Mouse (Mus musculus) ES-E14 (cell line): ENCODE results near the gene Zfp367. TPM values are rescaled to one million over a fixed set of nuclear protein-coding genes. Genes with fewer than 3 reads are reported as not detected.

Experiments
- DNase-seq: peaks from one replicate; pipeline ENCODE4 v3.0.0-alpha.2; 2013; ENCODE audit warnings: low read depth, low spot score
- H3K27ac ChIP-seq: 2 replicates; pipeline ENCODE4 v1.5.1; 2012; ENCODE audit warnings: low read depth, mild to moderate bottlenecking, low read length, moderate library complexity, mixed read lengths; ENCODE audit not compliant: poor library complexity, insufficient read depth, severe bottlenecking
- H3K36me3 ChIP-seq: 2 replicates; pipeline ENCODE4 v1.6.1; 2012; ENCODE audit warnings: mild to moderate bottlenecking, low read length, moderate library complexity, mixed read lengths; ENCODE audit not compliant: control insufficient read depth, poor library complexity, insufficient read depth, severe bottlenecking
- H3K4me1 ChIP-seq, 2 experiments: fragments of 150-350 bp in 1 of 2; sonication (generic) in 1 of 2; 2 replicates each; pipeline ENCODE4 v1.6.1; 2012; ENCODE audit warnings: low read length in 2 of 2, mild to moderate bottlenecking in 1 of 2, mixed read lengths in 1 of 2; ENCODE audit not compliant: control insufficient read depth in 2 of 2, insufficient read depth in 2 of 2, poor library complexity in 1 of 2
- H3K4me3 ChIP-seq, 2 experiments: fragments of 150-350 bp in 1 of 2; sonication (generic) in 1 of 2; 2 replicates each; pipeline ENCODE4 v1.5.1; 2012; ENCODE audit warnings: low read length in 2 of 2, low read depth in 1 of 2, mild to moderate bottlenecking in 1 of 2, mixed read lengths in 1 of 2; ENCODE audit not compliant: insufficient read depth in 1 of 2, poor library complexity in 1 of 2, severe bottlenecking in 1 of 2
- H3K9ac ChIP-seq: 2 replicates; pipeline ENCODE4 v1.6.1; 2012; ENCODE audit warnings: low read depth, mild to moderate bottlenecking, low read length, mixed read lengths; ENCODE audit not compliant: poor library complexity, insufficient read depth, severe bottlenecking
- H3K9me3 ChIP-seq: fragments of 150-350 bp; sonication (generic); 2 replicates; pipeline ENCODE4 v1.6.1; 2012; ENCODE audit warnings: low read depth, mild to moderate bottlenecking, low read length; ENCODE audit not compliant: control insufficient read depth, insufficient read depth
- CHD2 ChIP-seq: IDR thresholded peaks from 2 replicates; pipeline ENCODE4 v1.6.1; 2014; ENCODE audit warnings: mild to moderate bottlenecking, low read depth, low read length, inconsistent platforms
- HCFC1 ChIP-seq: IDR thresholded peaks from 2 replicates; pipeline ENCODE4 v1.6.1; 2012; ENCODE audit warnings: low read length, inconsistent platforms, borderline replicate concordance; ENCODE audit not compliant: insufficient read depth
- MAFK ChIP-seq: IDR thresholded peaks from 2 replicates; pipeline ENCODE4 v1.6.1; 2014; ENCODE audit warnings: mild to moderate bottlenecking, low read depth, low read length, inconsistent platforms; ENCODE audit not compliant: insufficient read depth
- ZC3H11A ChIP-seq: IDR thresholded peaks from 2 replicates; pipeline ENCODE4 v1.6.1; 2012; ENCODE audit warnings: low read depth, mild to moderate bottlenecking, inconsistent platforms, low read length, borderline replicate concordance
- ZNF384 ChIP-seq: IDR thresholded peaks from 2 replicates; pipeline ENCODE4 v1.6.1; 2012; ENCODE audit warnings: low read depth, low read length, inconsistent platforms
- in situ Hi-C, 2 experiments: fragments of 600-800 bp; cut with MboI; formaldehyde crosslinking; loops; one replicate each; pipeline ENCODE4 v1.15.1; 2025; ENCODE audit warnings: low sequenced_read_pairs in 2 of 2, inconsistent platforms in 1 of 2; ENCODE audit not compliant: unreplicated experiment in 2 of 2
- total RNA-seq: library from RNA; depleted of rRNA; stranded (reverse); fragments of 300-350 nt; gene quantifications from 2 replicates; pipeline ENCODE4 v1.2.3, GENCODE M21; 2012; rRNA removed

Zfp367 gene
- total RNA-seq, 1 experiment: 18.0 TPM

DNA sequence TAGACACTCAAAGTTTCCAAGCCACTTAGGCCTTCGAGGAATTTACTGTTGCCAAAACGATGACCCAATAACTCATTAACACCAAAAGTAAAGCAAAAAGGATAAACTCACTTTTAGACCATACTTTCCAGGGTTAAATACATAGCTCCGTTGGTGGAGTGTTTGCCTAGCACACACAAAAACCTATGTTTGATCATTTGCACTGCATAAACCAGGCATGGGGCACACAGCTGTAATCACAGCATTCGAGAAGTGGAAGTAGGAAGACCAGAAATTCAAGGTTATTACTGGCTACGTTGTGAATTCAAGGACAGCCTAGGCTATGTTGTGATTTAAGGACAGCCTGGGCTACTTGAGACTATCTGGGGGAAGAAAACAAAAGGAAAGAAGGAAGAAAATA, 62.7 kb downstream of the Zfp367 start:
- Histone ChIP-seq H3K36me3 (no peaks in the 10 kb centered on the region), H3K4me3 (no peak overlapping the region), H3K27ac (no peak overlapping the region), H3K9ac (no peak overlapping the region), H3K4me1 (no peaks in the 10 kb centered on the region), H3K9me3 (no peaks in the 10 kb centered on the region)
- TF ChIP-seq CHD2 (no peak), MAFK (no peak)
- in situ Hi-C loops: no loop called here
- DNase-seq: no peak

GRCm38 (mm10) chr13:64089130-64089529, 63.9 kb downstream of the Zfp367 start, which contains the start of gene Hsd17b3:
TSS of gene Hsd17b3 (minus strand) at chr13:64089230.
- no peak within 1 kb of the TSS for H3K9ac ChIP-seq
- no peak for DNase-seq
- no peaks in the 10 kb centered on the region for H3K4me1 ChIP-seq
- no peaks in the 10 kb centered on the region for H3K9me3 ChIP-seq
- no peak within 1 kb of the TSS for H3K4me3 ChIP-seq
- TF ChIP-seq MAFK (no peak), ZC3H11A (no peak), HCFC1 (no peak), ZNF384 (no peak), CHD2 (no peak)
- H3K36me3 ChIP-seq: no peaks in the 10 kb centered on the region
- H3K27ac ChIP-seq: no peak within 1 kb of the TSS
- in situ Hi-C loops: no loop called here

DNA sequence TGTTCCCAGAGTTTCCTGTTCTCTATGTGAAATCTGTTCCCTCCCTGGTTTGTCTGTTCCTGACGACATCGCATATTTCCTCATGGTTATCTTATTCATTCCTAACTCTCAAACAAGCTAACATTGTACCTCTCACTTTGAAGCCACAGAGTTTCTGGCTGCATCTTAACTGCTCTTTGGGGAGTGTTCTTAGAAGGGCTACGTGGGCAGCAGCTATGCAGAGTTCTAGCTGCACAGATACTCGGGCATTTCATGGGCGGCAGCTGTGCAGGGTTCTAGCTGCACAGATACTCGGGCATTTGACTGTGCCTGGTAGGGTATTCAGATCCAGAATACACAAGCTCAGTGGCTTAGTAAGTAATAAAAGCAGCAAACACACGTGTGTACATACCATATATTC, 64.9 kb downstream of the Zfp367 start:
- Histone ChIP-seq H3K27ac (no peak overlapping the region), H3K9me3 (no peaks in the 10 kb centered on the region), H3K36me3 (no peaks in the 10 kb centered on the region), H3K9ac (no peak overlapping the region), H3K4me3 (no peak overlapping the region), H3K4me1 (no peaks in the 10 kb centered on the region)
- in situ Hi-C loops: no loop called here
- TF ChIP-seq HCFC1 (no peak), CHD2 (no peak), ZNF384 (no peak), MAFK (no peak), ZC3H11A (no peak)
- no peak for DNase-seq

GRCm38 (mm10) chr13:64086036-64086435, 67.0 kb downstream of the Zfp367 start:
- no peak overlapping the region for H3K4me3 ChIP-seq
- in situ Hi-C loops: no loop called here

GRCm38 (mm10) chr13:64083331-64083730, 69.7 kb downstream of the Zfp367 start:
- Histone ChIP-seq H3K4me1 (peaks cover 4 to 14% of the 10 kb centered on the region in 2 experiments; a peak in 3 of 4 replicates), H3K27ac (no peak overlapping the region), H3K36me3 (no peaks in the 10 kb centered on the region), H3K9me3 (no peaks in the 10 kb centered on the region), H3K9ac (no peak overlapping the region), H3K4me3 (no peak overlapping the region)
- DNase-seq: no peak
- TF ChIP-seq CHD2 (no peak), ZNF384 (no peak), HCFC1 (no peak), ZC3H11A (no peak), MAFK (no peak)
- in situ Hi-C loops: no loop called here

More at GRCm38 (mm10) chr13:64086036-64086435, 67.0 kb downstream of the Zfp367 start:
- Histone ChIP-seq H3K36me3 (no peaks in the 10 kb centered on the region), H3K9ac (no peak overlapping the region), H3K9me3 (no peaks in the 10 kb centered on the region), H3K27ac (no peak overlapping the region), H3K4me1 (peaks cover 3 to 6% of the 10 kb centered on the region in 2 experiments; a peak in 3 of 4 replicates)
- DNase-seq: no peak
- TF ChIP-seq ZC3H11A (no peak), HCFC1 (no peak), ZNF384 (no peak), MAFK (no peak), CHD2 (no peak)

Other genes with a start within 250 kb of the Zfp367 start
- gene Hsd17b3, start 64.0 kb downstream of the Zfp367 start, total RNA-seq: 0.36 TPM in 1 of 2 replicates, not detected in the other
- gene Slc35d2, start 23.8 kb downstream of the Zfp367 start, total RNA-seq: 7.1 and 9.4 TPM in 2 replicates
- 4.3 and 5.3 TPM in 2 replicates for gene Habp4, start 8.6 kb upstream of the Zfp367 start, total RNA-seq
- 12.3 and 12.8 TPM in 2 replicates for gene Cdc14b, start 122.1 kb upstream of the Zfp367 start, total RNA-seq
- gene Aaed1, start 159.5 kb upstream of the Zfp367 start, total RNA-seq: 7.1 and 10.7 TPM in 2 replicates
- 322 and 326 TPM in 2 replicates for gene Ctsl, start 217.7 kb upstream of the Zfp367 start, total RNA-seq